ENCODE assay signal across 8 mouse cellular contexts in genomic region chr1:132200562-132201510, GRCm38 (mm10). TPM values are rescaled to one million over a fixed set of nuclear protein-coding genes. Genes with fewer than 3 reads are reported as not detected.
A peak's percentile ranks its signal among the peaks of the same experiment; 100 is the strongest.
DNase-seq lines count a peak whose midpoint lies in the region; ATAC-seq lines count a peak whose summit lies in the region.

No protein-coding gene starts in this region.

- ATAC-seq in heart, embryonic 16.5 days (replicated peaks; ENCODE audit: extremely low read depth, insufficient read depth, low FRiP score): no peak
- peak; percentile 93 for ATAC-seq in forebrain, embryonic 14.5 days

- peak overlapping the region; percentile 31 for H3K4me2 ChIP-seq in heart, embryonic 16.5 days (ENCODE audit: low read depth, low read length)
- peak overlapping the region; percentile 53 for H3K4me2 ChIP-seq in forebrain, embryonic 14.5 days (ENCODE audit: low read length)

- H3K36me3 ChIP-seq in heart, embryonic 16.5 days (ENCODE audit: control insufficient read depth, insufficient read depth): no peaks in the 10 kb centered on the region
- no peaks in the 10 kb centered on the region for H3K36me3 ChIP-seq in forebrain, embryonic 14.5 days (ENCODE audit: control insufficient read depth, insufficient read depth, low read length)

- intact Hi-C loops in left cerebral cortex, postnatal 36 days (cut with DNase I): no loop called here

- no peak overlapping the region for H3K4me3 ChIP-seq in heart, embryonic 16.5 days (ENCODE audit: low read length)
- peak overlapping the region; percentile 31 for H3K4me3 ChIP-seq in forebrain, embryonic 14.5 days (ENCODE audit: low read depth, low read length)

- H3K27me3 ChIP-seq in heart, embryonic 16.5 days (ENCODE audit: control insufficient read depth, insufficient read depth, low read length): peaks cover 30% of the 10 kb centered on the region
- no peaks in the 10 kb centered on the region for H3K27me3 ChIP-seq in forebrain, embryonic 14.5 days (replicated peaks; ENCODE audit: control insufficient read depth, insufficient read depth, low read length)

- no peak for DNase-seq in heart, adult 9 months (ENCODE audit: low spot score in 2 of 2)
- DNase-seq in cerebellum, adult 11-12 months: peak; percentile 89
- peak; percentile 97 for DNase-seq in forebrain, embryonic 14.5 days (ENCODE audit: low spot score)
- DNase-seq in left cerebral cortex, postnatal 36 days (ENCODE audit: low spot score in 2 of 2): peak; percentile 79 to 82
- peak; percentile 82 for DNase-seq in retina, embryonic 14.5 days (ENCODE audit: low spot score)
- no peak for DNase-seq in thymus, postnatal 10 days (ENCODE audit: low spot score in 2 of 2)
- no peak for DNase-seq in ovary, adult 18-20 months (ENCODE audit: low spot score)

- WGBS in heart, embryonic 16.5 days: 26% methylated on average over 11 of the region's 11 CpGs
- WGBS in forebrain, embryonic 14.5 days: 5% methylated on average over 11 of the region's 11 CpGs

- peaks cover 8% of the 10 kb centered on the region for H3K4me1 ChIP-seq in heart, embryonic 16.5 days (ENCODE audit: control insufficient read depth, insufficient read depth, low read length)
- H3K4me1 ChIP-seq in forebrain, embryonic 14.5 days (ENCODE audit: control insufficient read depth, insufficient read depth, low read length): peaks cover 56% of the 10 kb centered on the region

- no peak overlapping the region for H3K9ac ChIP-seq in heart, embryonic 16.5 days (ENCODE audit: low read length)
- H3K9ac ChIP-seq in forebrain, embryonic 14.5 days (ENCODE audit: low read length): peak overlapping the region; percentile 66

- no peaks in the 10 kb centered on the region for H3K9me3 ChIP-seq in heart, embryonic 16.5 days (replicated peaks; ENCODE audit: control insufficient read depth, low read length)
- H3K9me3 ChIP-seq in forebrain, embryonic 14.5 days (replicated peaks; ENCODE audit: control insufficient read depth, low read length): no peaks in the 10 kb centered on the region

- no peak overlapping the region for H3K27ac ChIP-seq in heart, embryonic 16.5 days (ENCODE audit: low read length)
- peak overlapping the region; percentile 89 for H3K27ac ChIP-seq in forebrain, embryonic 14.5 days (ENCODE audit: low read depth, low read length)

RNA-seq across cellular contexts. Expression of gene AC124108.1, which starts 9.6 kb away (rescaled TPM):
- 0.04 TPM in 1 of 2 replicates, not detected in the other for polyA plus RNA-seq in heart, embryonic 16.5 days (2015; fragmentation: Nextera tagmentation; extraction: Ambion mirVana)
- polyA plus RNA-seq in forebrain, embryonic 14.5 days (2014; fragmentation: Nextera tagmentation; extraction: Ambion mirVana): 2.2 and 2.9 TPM in 2 replicates
- total RNA-seq in left cerebral cortex, postnatal 36 days (2021): 1 to 10 TPM; 5.4 to 6.2 TPM

RNA-seq across cellular contexts. Expression of gene Lemd1, which starts 9.6 kb away (rescaled TPM):
- not detected in 2 replicates for polyA plus RNA-seq in heart, embryonic 16.5 days (2015; fragmentation: Nextera tagmentation; extraction: Ambion mirVana)
- polyA plus RNA-seq in forebrain, embryonic 14.5 days (2014; fragmentation: Nextera tagmentation; extraction: Ambion mirVana): 15.5 and 18.7 TPM in 2 replicates
- 1 to 10 TPM; 6.3 to 6.4 TPM for total RNA-seq in left cerebral cortex, postnatal 36 days (2021)

RNA-seq across cellular contexts. Expression of gene Gm10188, which starts 28.7 kb away (rescaled TPM):
- polyA plus RNA-seq in heart, embryonic 16.5 days (2015; fragmentation: Nextera tagmentation; extraction: Ambion mirVana): not detected in 2 replicates
- polyA plus RNA-seq in forebrain, embryonic 14.5 days (2014; fragmentation: Nextera tagmentation; extraction: Ambion mirVana): not detected in 2 replicates
- total RNA-seq in left cerebral cortex, postnatal 36 days (2021): not detected

Comparison
In these comparisons a context has a peak if more than half of its experiments do, and no peak if none do; other contexts are left out.
1. DNase-seq: peak in cerebellum, adult 11-12 months (single experiment), forebrain, embryonic 14.5 days (single experiment), left cerebral cortex, postnatal 36 days (2 of 2) and retina, embryonic 14.5 days (single experiment); none in heart, adult 9 months (0 of 2), thymus, postnatal 10 days (0 of 2) and ovary, adult 18-20 months (single experiment).
2. RNA of gene Lemd1, which starts 9.6 kb away (polyA plus RNA-seq): 15.5 to 18.7 TPM in forebrain, embryonic 14.5 days; not detected in heart, embryonic 16.5 days; every median in the first group is over 10 times any median in the second.